Mouse (Mus musculus) layer of hippocampus, adult 9-11 months (tissue): ENCODE measurements around the gene Ctnnbl1.
A peak's percentile ranks its signal among the peaks of the same experiment; 100 is the strongest.

Experiments used
- DNase-seq: peaks from one replicate; pipeline ENCODE4 v3.0.0; 2022

Gene Ctnnbl1

DNA sequence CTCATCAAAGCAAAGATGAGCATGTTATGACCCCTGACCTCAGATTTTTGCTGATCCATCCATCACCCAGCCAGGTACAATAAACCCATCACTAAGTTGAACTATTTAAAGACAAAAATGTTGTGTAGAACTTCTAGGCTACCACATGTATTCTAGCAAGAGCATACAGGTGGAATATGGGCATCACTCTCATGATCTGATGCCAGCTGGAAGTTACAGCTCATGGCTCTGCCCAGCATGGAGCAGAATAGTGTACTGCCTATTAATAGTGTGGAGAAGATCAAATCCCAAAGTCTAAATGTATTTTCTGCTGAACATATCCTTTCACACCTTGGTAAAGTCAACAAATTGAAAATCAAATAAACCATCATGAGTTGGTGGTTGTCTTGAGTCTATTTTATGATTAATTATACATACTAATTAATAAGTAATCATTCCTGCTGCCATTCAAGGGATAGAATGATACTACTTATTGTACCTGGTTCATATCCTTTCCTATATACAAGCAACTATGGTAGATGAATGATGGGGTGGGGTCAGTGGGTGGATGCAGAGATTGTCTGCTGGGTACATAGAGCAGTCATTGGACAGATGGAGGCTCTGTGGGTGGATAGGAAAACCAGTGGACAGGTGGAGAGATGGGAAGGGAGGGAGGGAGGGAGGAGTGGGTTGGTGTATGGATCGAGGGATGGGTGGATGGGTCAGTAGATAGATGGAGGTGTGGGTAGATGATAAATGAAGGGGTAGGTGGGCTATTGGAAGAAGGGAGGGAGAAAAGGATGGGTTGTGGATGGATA lies 58.6 kb downstream of the Ctnnbl1 start:
- DNase-seq: no peak

DNA sequence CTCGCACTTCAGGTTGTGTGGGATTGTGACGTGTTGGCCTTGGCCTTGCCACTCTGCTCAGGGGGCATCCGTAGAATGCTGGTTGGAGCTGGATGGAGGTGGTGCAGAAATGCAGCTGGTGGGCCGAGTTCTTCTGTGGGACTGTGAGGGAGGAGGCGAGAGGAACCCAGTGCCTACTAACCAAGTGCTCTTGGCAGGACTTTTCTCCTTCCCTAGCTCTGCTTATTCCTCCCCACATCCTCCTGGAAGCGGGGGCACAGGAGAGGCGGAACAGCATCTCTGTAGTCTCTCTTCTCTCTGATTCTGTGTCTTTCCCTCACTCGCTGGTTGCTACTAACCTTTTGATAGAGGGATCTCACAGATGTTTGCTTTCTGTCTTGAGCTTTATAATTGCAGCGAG lies 62.3 kb downstream of the Ctnnbl1 start:
- DNase-seq: no peak

DNA sequence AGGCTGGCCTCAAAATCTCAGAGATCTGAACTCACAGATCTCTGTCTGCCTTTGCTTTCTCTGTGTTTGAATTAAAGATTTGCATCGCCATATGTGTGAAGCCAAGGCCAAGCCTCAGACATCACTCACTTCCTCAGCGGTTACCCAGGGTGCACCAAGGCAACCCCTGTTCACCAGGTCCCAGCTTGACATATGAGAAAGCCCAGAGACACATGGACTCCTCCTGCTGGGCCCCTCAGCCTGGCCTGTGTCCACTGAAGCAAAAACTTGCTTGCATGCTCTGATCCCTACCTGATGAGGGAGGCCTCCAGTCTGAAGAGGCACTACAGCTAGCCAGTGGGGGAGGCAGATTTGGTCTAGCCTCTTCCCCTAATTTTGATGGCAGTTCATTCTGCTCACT lies 63.1 kb downstream of the Ctnnbl1 start:
- DNase-seq: no peak

DNA sequence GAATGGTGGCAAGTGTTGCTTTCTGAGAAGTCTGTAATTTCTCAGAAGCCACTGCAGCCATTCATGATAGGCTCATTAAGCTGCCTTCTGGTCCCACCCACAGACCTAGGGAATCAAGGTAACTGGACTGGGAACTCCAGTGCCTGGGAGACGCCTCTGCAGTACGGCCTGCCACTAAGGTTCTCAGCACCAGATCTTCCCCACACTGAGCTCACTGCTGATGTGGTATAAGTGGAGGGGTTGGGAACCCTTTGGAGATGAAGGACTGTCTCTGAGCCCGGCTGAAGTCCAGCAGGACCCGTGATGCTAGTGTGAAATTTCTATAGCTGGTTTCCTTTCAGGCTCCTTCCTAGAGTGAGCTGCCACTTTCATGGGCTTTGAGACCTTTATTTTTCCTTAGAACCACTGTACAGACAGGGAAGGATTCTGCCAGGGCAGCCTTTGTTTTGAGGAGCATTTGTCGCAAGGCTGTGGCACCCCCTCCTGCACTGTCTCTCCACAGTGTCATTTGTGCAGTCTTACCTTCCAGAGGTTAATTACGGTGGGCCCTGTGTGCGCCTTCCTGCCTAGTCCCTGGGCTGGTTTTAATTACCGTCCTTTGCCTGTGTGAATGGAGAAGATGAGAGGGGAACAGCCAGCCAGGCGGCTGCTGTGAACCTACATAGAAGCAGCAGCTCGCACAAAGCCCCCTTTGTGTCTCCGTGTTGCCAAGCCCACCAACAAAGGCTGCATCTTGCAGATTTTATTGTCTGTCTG lies 63.7 kb downstream of the Ctnnbl1 start:
- no peak for DNase-seq

DNA sequence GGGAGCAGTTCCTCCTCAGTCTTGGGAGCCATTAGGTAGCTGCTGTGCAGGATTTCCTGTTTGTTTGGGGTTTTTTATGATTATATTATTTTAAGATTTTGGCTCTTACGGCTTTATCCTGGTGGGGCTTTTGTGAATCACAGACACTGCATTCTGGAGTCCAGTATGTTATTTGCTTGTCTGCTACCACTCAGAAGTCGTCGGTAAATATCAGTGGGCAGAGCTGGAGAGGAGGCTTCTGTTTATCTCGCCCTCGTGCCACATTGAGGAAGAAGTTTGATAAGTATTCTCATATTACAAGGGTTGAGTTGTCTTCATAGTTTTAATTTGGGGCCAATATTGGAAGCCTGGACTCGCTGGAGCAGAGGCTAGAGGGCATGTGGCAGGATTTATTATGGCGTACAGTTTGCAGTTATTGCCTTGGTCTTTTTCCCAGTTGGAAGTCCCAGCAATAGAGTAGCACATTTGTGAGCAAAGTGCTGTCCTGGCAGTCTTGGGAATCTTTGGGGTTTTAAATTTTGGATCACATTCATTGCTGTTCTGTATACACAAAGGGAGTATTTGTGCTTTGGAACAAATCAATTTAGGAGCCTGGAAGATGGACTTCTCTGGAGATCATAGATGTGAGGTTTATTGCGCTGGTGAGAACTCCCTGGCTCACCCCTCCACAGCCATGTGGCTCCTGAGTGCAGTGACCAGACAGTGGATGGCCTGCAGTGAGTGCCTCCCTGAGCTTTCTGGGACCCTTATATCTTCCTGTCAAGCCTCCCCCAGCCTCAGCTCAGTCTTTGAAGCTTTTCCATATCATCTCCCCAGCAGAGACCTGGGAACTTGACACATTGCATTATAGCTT lies 64.5 kb downstream of the Ctnnbl1 start:
- DNase-seq: no peak

DNA sequence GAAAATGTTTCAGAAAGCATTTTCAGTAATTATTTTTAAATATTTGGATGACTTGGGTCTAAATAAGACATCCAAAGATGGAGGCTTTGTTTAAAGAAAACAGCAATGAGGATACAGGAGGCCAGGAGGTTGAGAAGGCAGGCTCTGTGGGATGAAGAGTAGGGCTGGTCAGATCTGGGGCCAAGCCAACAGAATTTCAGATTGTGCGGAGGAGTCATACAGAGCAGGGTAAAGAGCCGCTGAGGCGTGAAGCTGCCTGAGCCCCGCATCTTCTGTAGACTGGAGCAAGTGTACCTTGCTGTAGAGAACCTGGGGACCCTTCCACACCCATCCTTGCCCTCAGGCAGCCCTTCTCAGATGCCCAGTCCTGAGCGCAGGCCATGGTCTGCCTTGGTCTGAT lies 65.5 kb downstream of the Ctnnbl1 start:
- no peak for DNase-seq

DNA sequence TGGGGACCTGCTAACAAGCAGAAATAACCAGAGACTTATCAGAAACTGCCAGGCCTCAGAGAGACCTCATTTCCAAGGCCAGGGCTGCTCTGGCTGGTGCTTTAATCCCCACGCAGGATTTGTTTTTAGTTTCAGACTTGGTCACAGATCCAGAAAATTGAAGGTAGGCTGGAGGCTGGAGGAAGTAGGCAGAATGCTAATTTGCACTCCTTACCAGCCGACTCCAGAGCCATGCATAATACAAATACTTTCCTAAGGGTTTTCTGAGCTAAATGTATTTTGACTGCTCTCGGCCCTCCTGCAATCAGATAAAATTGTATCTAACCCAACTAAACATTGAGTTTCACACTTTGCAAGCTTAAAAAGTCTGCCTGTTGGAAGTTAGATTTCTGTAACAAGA lies 67.2 kb downstream of the Ctnnbl1 start:
- no peak for DNase-seq

DNA sequence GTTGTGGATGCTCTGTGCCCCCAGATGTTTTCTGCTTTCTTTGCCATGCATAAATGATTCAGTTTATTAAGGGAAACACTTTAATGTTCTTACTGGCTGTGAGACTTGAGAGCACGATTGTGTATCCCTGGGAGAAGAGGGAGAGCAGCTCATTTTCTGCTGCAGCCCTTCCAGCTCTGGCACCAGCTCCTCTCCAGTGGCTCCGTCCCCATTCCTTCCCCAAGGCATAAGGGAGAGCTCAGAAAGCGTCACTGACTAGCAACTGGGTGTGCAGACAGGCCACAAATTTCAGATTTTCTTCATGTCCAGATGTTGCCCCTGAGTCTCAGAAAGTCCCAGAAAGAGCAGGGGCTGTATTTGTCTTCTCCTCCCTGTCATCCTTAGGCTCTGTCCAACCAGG lies 67.9 kb downstream of the Ctnnbl1 start:
- DNase-seq: no peak

DNA sequence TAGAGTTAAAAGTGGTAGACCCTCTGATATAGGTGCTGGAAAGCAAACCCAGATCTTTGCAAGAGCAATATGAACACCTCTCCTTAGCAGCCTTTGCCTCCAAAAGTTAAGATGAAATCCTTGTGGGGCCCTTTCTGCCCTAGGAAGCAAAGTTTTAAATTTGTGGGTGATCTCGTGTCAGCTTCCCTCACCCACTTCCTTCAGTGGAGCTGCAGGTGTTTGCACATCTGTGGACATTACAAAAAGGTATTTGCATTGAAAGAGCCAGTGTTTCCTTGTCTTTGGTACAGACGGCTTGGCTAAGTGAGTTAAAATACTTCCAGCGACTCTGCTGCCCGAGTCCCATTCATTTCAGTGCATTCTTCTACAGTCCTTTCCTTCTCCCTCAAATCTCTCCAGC lies 69.9 kb downstream of the Ctnnbl1 start:
- no peak for DNase-seq

DNA sequence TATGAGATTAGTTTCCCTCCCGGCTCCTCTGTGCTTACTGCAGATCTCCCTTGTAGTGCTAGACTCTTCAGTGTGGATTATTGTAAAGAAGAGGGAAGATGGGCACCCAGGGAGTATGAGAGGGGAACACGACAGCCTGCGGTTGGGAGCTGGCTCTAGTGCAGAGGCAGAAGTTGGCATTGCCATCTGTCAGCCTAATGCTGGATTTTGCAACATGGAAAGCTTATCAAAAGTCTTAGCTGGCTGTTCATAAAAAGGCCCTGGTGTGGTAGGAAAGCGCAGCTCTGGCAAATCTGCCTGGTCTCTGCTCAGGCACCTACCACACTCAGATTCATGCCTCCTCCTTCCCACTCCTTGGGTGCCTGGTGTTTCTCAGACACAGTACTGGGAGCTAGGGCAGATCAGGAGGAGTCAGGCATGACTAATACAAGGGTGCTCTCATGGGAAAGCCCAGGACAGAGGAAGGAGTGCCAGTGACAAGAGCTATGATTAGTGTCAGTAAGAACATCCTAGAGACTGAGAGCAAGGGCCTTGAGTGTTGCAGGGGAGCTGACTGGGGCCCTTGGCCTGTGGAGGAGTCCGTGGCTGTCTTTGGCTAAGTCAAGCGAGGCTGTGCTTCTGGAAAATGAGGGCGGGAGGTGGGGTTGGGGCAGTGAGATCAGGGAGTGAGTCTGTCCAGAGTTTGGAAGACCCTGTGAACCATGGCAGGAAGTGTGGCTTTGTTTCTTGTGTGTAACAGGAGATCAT lies 70.6 kb downstream of the Ctnnbl1 start:
- peak; percentile 40 for DNase-seq

DNA sequence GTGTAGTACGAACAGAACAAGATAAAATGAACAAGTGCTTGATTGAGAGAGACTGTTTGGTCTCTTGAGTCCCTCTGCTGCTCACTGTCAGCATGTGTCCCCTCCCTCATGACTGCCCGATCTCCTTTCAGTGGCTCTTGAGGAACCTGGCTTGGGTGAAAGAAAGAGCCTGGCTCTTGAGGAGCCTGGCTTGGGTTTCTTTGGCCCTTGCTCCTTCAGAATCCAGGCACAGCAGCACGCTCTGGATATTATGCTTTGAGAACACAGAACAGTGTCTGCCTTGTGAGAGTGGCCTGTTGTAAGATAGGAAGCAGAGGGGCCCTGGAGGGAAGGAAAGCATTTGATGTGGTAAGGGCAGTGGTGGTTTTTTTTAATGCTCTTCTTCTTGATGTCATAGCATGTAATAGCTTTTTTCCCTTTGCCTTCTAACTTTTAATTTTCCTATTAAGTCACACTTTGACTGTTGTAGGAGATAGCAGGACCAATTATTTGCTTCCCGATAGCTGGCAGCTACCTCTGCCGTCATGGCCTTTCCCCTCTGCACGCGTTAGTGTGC lies 71.2 kb downstream of the Ctnnbl1 start:
- no peak for DNase-seq

DNA sequence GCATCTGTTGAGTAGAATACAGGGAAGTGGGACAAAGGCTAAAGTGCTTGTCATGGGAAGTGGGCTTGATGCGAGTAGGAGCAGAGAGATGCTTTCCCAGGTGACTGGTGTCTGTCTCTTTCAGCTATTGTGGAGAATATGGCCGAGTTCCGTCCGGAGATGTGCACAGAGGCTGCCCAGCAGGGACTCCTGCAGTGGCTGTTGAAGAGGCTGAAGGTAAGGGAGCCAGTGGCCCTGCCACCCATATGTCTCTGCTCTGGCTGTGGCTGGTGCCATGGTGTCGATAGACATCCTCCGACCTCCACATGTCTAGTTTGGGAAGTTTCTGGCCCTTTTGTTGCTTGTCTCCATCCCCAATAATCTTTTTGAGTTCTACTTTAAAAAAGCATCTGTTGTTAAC lies 72.1 kb downstream of the Ctnnbl1 start:
- DNase-seq: no peak

DNA sequence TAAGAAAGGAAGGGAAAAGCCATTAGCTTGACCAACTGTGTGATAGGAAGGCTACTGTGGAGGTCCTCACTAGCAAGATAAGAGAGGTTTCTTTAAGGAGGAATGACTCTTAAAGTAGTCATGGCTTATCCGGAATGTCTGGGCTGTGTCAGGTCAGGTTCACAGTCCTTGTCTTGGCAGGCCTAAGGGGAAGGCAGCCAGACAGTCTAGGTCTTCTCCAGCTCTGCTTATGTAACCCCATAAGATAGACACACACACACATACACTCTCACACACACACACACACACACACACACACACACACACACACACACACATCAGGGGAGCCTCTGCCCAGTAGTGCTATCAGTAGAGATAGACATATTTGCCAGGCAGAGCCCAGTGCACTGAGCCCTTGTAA lies 73.5 kb downstream of the Ctnnbl1 start:
- DNase-seq: no peak

DNA sequence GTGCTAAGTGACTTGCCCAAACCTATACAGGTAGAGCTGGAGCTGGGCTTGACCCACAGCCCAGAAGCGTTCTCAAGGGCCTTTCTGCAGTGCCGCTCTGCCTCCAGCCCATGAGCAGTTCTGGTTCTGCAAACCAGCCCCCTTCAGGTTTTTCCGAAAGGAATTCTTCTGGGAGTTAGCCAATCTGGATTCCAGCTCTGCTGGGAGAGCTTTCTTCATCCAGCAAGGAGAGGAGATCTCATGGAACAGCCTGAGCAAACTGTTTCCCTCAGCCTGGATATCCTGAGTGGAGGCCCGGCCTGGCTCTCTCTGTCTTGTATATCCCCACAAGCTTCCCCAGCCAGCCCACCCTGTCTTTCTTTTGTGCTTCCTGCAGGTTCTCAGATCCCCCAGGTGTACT lies 75.9 kb downstream of the Ctnnbl1 start:
- no peak for DNase-seq

DNA sequence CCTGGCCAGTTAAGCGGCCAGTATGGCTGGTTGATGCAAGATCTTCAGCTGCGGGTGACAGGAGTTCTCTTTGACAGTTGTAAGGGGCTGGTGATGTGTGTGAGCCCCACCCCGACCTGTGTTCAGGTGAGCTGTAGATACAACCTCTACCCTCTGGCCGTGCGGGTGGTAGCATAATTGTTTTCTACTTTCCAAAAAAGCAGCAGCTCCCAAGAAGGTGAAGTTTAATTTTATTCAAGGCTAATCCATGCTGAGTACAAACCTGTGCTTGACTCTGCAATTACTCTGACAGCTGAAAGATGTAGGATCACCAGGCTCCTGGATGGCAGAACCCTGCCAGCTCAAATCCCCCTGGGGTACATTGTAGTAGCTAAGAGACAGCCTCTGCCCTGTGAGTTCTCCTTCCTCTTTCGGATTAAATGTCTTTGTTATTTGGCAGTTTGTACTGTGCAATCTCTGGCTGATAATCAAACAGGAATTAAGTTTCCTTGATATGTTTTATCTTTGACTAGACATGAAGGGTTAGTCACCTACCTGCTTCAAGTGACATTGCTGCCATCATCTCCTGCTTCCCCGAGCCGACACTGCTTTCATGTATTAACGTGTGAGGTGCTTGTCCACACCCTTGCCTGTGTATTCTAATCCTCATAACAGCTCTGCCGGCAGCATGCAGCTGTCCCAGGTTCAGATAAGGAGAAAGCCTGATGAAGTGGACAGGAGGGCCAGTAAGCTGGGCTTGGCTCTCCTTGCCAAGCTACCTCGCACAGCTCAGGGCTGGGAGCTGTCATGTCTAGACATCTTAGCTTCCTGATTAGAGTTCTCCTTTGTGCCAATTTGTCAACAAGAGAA lies 77.1 kb downstream of the Ctnnbl1 start:
- no peak for DNase-seq

DNA sequence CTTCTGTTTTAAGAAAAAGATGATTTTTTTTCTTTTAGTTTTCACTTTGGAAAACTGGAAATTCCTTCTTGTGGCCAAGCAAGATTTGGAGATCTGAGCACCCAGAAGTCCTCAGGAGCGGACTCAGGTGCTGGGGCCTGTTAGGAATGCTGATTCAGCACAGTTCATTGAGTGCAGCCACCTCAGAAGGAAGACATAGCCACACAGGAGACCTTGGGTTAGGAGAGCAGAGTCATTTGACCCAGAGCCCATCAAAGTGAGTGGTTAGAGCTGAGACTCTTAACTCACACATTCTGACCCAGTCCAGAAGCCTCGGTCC lies 77.7 kb downstream of the Ctnnbl1 start:
- no peak for DNase-seq

DNA sequence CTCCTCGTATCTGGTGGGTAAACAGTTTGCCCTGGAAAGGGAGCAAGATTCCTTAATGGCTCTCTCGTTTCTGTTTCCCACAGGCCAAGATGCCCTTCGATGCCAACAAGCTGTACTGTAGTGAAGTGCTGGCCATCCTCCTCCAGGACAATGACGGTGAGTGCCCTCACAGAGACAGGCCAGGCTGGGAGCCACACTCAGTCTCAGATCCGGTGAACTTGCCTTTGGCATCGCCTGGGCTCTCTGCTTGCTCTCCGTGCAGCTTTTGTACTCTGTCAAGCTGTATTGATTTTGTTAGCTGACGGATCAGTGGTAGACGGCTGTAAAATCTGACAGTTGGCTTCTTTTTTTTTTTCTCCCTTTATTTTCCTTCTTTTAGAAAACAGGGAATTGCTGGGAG lies 80.5 kb downstream of the Ctnnbl1 start:
- no peak for DNase-seq

DNA sequence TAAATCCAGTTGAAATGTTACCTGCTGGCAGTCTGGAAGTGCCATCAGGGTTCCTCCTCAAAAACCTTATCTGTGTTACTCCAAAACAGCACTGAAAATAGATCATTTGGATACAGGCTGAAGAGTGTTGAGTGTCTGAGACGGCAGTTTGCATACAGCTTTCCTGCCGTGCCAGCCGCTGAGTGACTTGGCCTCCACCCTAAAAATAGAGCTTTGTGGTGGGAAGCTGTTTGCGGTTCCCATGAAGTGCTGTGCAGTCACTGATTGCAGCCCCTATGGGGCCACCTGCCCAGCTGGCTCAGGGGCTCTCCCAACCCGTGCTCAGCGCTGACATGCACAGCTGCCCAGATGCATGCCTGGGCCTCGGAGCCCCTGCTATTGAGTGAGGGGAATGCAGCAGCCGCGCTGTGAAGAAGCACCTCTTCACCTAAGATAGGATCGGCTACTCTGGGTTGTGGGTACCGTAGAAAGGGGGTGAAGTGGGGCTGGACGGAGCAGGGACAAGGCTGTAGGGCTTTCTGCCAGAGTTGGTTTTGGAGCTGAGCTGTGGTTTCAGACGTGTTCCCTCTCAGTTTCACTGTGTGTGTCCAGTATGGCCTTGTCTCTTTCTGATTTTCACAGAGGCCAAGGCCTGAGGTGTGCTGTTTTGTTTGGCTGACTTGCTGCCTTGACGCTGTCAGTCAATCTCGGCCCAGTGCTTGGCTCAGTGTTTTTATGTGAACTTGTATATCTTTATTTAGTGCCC lies 81.5 kb downstream of the Ctnnbl1 start:
- no peak for DNase-seq

DNA sequence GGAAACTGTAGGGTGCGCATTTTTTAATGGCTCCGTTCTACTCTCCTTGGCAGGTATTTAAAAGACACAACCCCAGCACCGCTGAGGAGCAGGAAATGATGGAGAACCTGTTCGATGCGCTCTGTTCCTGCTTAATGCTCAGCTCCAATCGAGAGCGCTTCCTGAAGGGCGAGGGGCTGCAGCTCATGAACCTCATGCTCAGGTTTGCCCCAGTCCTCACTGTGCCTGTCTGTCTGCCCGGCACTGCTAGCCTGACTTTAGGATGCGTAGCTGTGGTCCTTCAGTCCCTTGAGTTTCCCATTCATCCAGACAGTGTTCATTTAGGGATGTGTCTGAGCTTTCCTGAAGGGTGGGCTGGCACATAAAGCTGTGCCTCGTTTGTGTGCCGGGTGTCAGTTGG lies 82.2 kb downstream of the Ctnnbl1 start:
- no peak for DNase-seq

DNA sequence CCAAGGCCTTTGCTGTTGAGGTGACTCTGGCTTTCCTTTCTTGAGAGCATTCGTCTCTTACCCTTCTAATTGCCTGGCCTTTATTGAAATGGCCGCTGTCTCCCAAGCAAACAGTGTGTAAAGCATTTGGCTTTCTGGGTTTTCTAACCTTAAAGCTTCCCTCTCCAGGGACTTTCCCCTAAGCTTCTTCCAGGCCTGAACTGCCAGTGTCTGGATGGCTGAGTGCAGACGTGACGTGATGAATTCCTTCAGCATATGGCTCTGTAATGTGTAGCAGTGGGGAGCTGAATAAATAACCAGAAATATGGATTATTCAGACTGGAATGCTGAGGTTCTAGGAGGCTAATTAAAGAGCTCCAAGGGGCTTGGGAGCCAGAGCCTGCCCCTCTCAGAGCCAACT lies 84.1 kb downstream of the Ctnnbl1 start:
- DNase-seq: no peak

DNA sequence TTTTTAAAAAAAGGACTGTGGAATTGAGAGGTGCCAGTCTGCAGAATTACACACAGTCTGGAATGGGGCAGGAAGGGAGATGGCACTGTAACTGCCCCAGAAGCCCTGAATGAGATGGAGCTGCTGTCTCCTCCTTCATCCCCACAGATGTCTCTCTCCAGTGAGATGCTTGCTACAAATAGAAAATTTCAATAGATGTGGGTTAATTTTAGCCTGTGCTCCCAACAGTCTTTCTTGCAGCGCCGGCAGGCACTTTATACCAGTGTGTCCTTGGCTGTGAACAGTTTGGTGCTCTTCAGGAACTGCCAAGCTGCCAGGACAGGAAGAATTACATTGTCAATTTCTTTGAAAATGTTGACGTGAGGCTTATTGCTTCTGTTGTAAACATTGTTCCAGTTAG lies 86.3 kb downstream of the Ctnnbl1 start:
- no peak for DNase-seq
